Mouse (Mus musculus) MEL (cell line): ENCODE measurements around the gene Sptbn1. TPM values are rescaled to one million over a fixed set of nuclear protein-coding genes. Genes with fewer than 3 reads are reported as not detected.

Experiments
- polyA plus RNA-seq, 2 experiments: library from polyadenylated mRNA; stranded (reverse) in 1 of 2; unstranded in 1 of 2; fragments of >175 nt in 1 of 2; fragments of >200 nt in 1 of 2; gene quantifications; 2 replicates each; pipeline versions ENCODE4 v1.2.1 to v1.2.4; 2012; ENCODE audit warnings: low replicate concordance in 2 of 2, low read depth in 1 of 2; ENCODE audit not compliant: insufficient read length in 2 of 2, insufficient read depth in 1 of 2, missing spikeins in 1 of 2
- total RNA-seq: library from RNA; depleted of rRNA; stranded (reverse); fragments of 300-350 nt; gene quantifications from 2 replicates; pipeline ENCODE4 v1.2.3, GENCODE M21; 2012; rRNA removed

Gene Sptbn1
- total and polyA plus RNA-seq, 3 experiments: 14.6 to 20.2 TPM; not detected in 1

Other genes starting within 250 kb of the Sptbn1 start
- 2.5 and 2.7 TPM in 2 replicates for gene Eml6, start 242.1 kb downstream of the Sptbn1 start, total RNA-seq
- 1 to 10 TPM in 1 of 2 experiments, not detected in 1; 2.8 TPM for gene Eml6, start 242.1 kb downstream of the Sptbn1 start, polyA plus RNA-seq
- not detected in 2 replicates for gene 4930505A04Rik, start 203.7 kb upstream of the Sptbn1 start, total RNA-seq
- gene 4930505A04Rik, start 203.7 kb upstream of the Sptbn1 start, polyA plus RNA-seq: not detected